Mouse (Mus musculus) hindbrain, embryonic 14.5 days (tissue): ENCODE measurements around the gene Ppp2ca. TPM values are rescaled to one million over a fixed set of nuclear protein-coding genes. Genes with fewer than 3 reads are reported as not detected.

Experiments
- ATAC-seq: fragments of 200-750 bp; cut with Nextera tagmentation; 2 replicates; pipeline ENCODE4 v1.8.0; 2017; ENCODE audit warnings: moderate number of reproducible peaks, mild to moderate bottlenecking, moderate TSS enrichment, moderate library complexity; ENCODE audit not compliant: low FRiP score
- DNase-seq: peaks from one replicate; pipeline ENCODE4 v3.0.0-alpha.2; 2015; ENCODE audit warnings: low spot score
- H3K27ac ChIP-seq: fragments of 300-500 bp; sonication (generic); 2 replicates; pipeline ENCODE4 v1.5.1; 2014; ENCODE audit warnings: mild to moderate bottlenecking, moderate library complexity
- H3K27me3 ChIP-seq: fragments of 300-500 bp; sonication (generic); 2 replicates; pipeline ENCODE4 v1.6.1; 2014; ENCODE audit warnings: mild to moderate bottlenecking, low read length, mixed read lengths; ENCODE audit not compliant: control insufficient read depth, insufficient read depth
- H3K36me3 ChIP-seq: fragments of 300-500 bp; sonication (generic); replicated peaks from 2 replicates; pipeline ENCODE4 v1.6.1; 2014; ENCODE audit not compliant: control insufficient read depth, insufficient read depth
- H3K4me1 ChIP-seq: fragments of 300-500 bp; sonication (generic); replicated peaks from 2 replicates; pipeline ENCODE4 v1.6.1; 2014; ENCODE audit warnings: antibody characterized with exemption, low read length, mixed read lengths; ENCODE audit not compliant: control insufficient read depth, insufficient read depth
- H3K4me2 ChIP-seq: fragments of 300-500 bp; sonication (generic); replicated peaks from 2 replicates; pipeline ENCODE4 v1.6.1; 2014; ENCODE audit warnings: mild to moderate bottlenecking, moderate library complexity
- H3K4me3 ChIP-seq: fragments of 300-500 bp; sonication (generic); replicated peaks from 2 replicates; pipeline ENCODE4 v1.5.1; 2014; ENCODE audit warnings: mild to moderate bottlenecking, low read length
- H3K9ac ChIP-seq: fragments of 300-500 bp; sonication (generic); 2 replicates; pipeline ENCODE4 v1.6.1; 2014
- H3K9me3 ChIP-seq: fragments of 300-500 bp; sonication (generic); 2 replicates; pipeline ENCODE4 v1.6.1; 2016; ENCODE audit warnings: low read length; ENCODE audit not compliant: control insufficient read depth
- WGBS: fragments of 180-500 bp; shearing (Covaris S2); extraction: QIAGEN DNeasy Blood & Tissue Kit; methylation state at CpG from one replicate; pipeline ENCODE4 v1.1.7; 2014; 5-methylcytosine and 5-hydroxymethylcytosine counted together
- polyA plus RNA-seq: library from polyadenylated mRNA; unstranded; fragments of >200 nt; fragmentation: Nextera tagmentation; extraction: Ambion mirVana; gene quantifications from 2 replicates; pipeline ENCODE4 v1.2.1, GENCODE M21; 2014

The Ppp2ca gene
- 165 and 180 TPM in 2 replicates for polyA plus RNA-seq

- Histone ChIP-seq H3K9me3 (no peaks in the 10 kb centered on the region), H3K27ac (peak within 1 kb of the TSS; percentile 100), H3K9ac (peak within 1 kb of the TSS; percentile 99), H3K4me2 (peak within 1 kb of the TSS; percentile 97), H3K4me3 (peak within 1 kb of the TSS; percentile 99), H3K36me3 (no peaks in the 10 kb centered on the region), H3K27me3 (no peaks in the 10 kb centered on the region), H3K4me1 (peaks cover 37% of the 10 kb centered on the region)
- peak; percentile 97 for ATAC-seq
- DNase-seq = peak; percentile 98
- WGBS = under 1% methylated on average over 53 of the region's 53 CpGs
These were observed at the start of gene Ppp2ca for GRCm38 (mm10) chr11:52098398-52098946. TSS of gene Ppp2ca (plus strand) at chr11:52098681.

- Histone ChIP-seq H3K9ac (no peak overlapping the region), H3K27me3 (no peaks in the 10 kb centered on the region), H3K36me3 (no peaks in the 10 kb centered on the region), H3K4me1 (0 out of 2 replicates have a peak, but pooled peaks cover 5% of the 10 kb centered on the region), H3K27ac (no peak overlapping the region), H3K9me3 (no peaks in the 10 kb centered on the region), H3K4me3 (no peak overlapping the region), H3K4me2 (no peak overlapping the region)
- DNase-seq = no peak
- WGBS = 83% methylated on average over 6 of the region's 6 CpGs
- no peak for ATAC-seq
These were observed 45.1 kb upstream of the Ppp2ca start for GRCm38 (mm10) chr11:52053371-52053770.

- Histone ChIP-seq H3K4me3 (no peak overlapping the region), H3K4me2 (no peak overlapping the region), H3K9ac (no peak overlapping the region), H3K27ac (no peak overlapping the region), H3K27me3 (no peaks in the 10 kb centered on the region), H3K4me1 (0 out of 2 replicates have a peak, but pooled peaks cover 5% of the 10 kb centered on the region), H3K36me3 (no peaks in the 10 kb centered on the region), H3K9me3 (no peaks in the 10 kb centered on the region)
- WGBS = 87% methylated on average over 3 of the region's 3 CpGs
- DNase-seq (no peak), ATAC-seq (no peak)
These were observed 43.8 kb upstream of the Ppp2ca start for GRCm38 (mm10) chr11:52054728-52055127.

- H3K9me3 ChIP-seq = no peaks in the 10 kb centered on the region
- WGBS = 91% methylated on average over 5 of the region's 5 CpGs
These were observed 42.3 kb upstream of the Ppp2ca start for GRCm38 (mm10) chr11:52056198-52056597.

GRCm38 (mm10) chr11:52059001-52059400 is 39.5 kb upstream of the Ppp2ca start:
- H3K4me2 ChIP-seq = no peak overlapping the region
- no peak overlapping the region for H3K4me3 ChIP-seq
- 74% methylated on average over 5 of the region's 5 CpGs for WGBS
- ATAC-seq (no peak), DNase-seq (no peak)
- H3K4me1 ChIP-seq = 0 out of 2 replicates have a peak, but pooled peaks cover 5% of the 10 kb centered on the region
- H3K36me3 ChIP-seq = no peaks in the 10 kb centered on the region
- no peaks in the 10 kb centered on the region for H3K27me3 ChIP-seq
- no peak overlapping the region for H3K27ac ChIP-seq
- no peaks in the 10 kb centered on the region for H3K9me3 ChIP-seq
- H3K9ac ChIP-seq = no peak overlapping the region

More at GRCm38 (mm10) chr11:52056198-52056597, 42.3 kb upstream of the Ppp2ca start:
- Histone ChIP-seq H3K36me3 (no peaks in the 10 kb centered on the region), H3K27ac (no peak overlapping the region), H3K4me2 (no peak overlapping the region), H3K27me3 (no peaks in the 10 kb centered on the region), H3K4me1 (0 out of 2 replicates have a peak, but pooled peaks cover 5% of the 10 kb centered on the region), H3K4me3 (no peak overlapping the region), H3K9ac (no peak overlapping the region)
- DNase-seq (no peak), ATAC-seq (no peak)

- DNase-seq (no peak), ATAC-seq (no peak)
- H3K27me3 ChIP-seq = no peaks in the 10 kb centered on the region
- 95% methylated on average over 4 of the region's 4 CpGs for WGBS
- H3K4me1 ChIP-seq = 0 out of 2 replicates have a peak, but pooled peaks cover 5% of the 10 kb centered on the region
- H3K9me3 ChIP-seq = no peaks in the 10 kb centered on the region
- H3K9ac ChIP-seq = no peak overlapping the region
- H3K36me3 ChIP-seq = no peaks in the 10 kb centered on the region
- H3K27ac ChIP-seq = no peak overlapping the region
- no peak overlapping the region for H3K4me2 ChIP-seq
- H3K4me3 ChIP-seq = no peak overlapping the region
These were observed 38.2 kb upstream of the Ppp2ca start for GRCm38 (mm10) chr11:52060315-52060714.

- 96% methylated on average over 5 of the region's 5 CpGs for WGBS
- Histone ChIP-seq H3K9me3 (no peaks in the 10 kb centered on the region), H3K36me3 (no peaks in the 10 kb centered on the region), H3K4me1 (no peaks in the 10 kb centered on the region), H3K27me3 (no peaks in the 10 kb centered on the region), H3K27ac (no peak overlapping the region), H3K4me2 (no peak overlapping the region), H3K4me3 (no peak overlapping the region), H3K9ac (no peak overlapping the region)
- no peak for DNase-seq
- no peak for ATAC-seq
These were observed 36.1 kb upstream of the Ppp2ca start for GRCm38 (mm10) chr11:52062406-52062805.

- Histone ChIP-seq H3K36me3 (no peaks in the 10 kb centered on the region), H3K27me3 (no peaks in the 10 kb centered on the region), H3K4me3 (no peak overlapping the region), H3K9ac (no peak overlapping the region), H3K4me2 (no peak overlapping the region), H3K27ac (no peak overlapping the region), H3K9me3 (no peaks in the 10 kb centered on the region), H3K4me1 (no peaks in the 10 kb centered on the region)
- DNase-seq = no peak
- WGBS = 45% methylated on average over 3 of the region's 3 CpGs
- ATAC-seq = no peak
These were observed 34.1 kb upstream of the Ppp2ca start for GRCm38 (mm10) chr11:52064398-52064797.

GRCm38 (mm10) chr11:52065841-52066240 is 32.6 kb upstream of the Ppp2ca start:
- H3K27me3 ChIP-seq = no peaks in the 10 kb centered on the region

GRCm38 (mm10) chr11:52071768-52072167 is 26.7 kb upstream of the Ppp2ca start:
- DNase-seq (no peak), ATAC-seq (no peak)
- H3K27me3 ChIP-seq = no peaks in the 10 kb centered on the region
- no peak overlapping the region for H3K4me2 ChIP-seq
- H3K9ac ChIP-seq = no peak overlapping the region
- H3K27ac ChIP-seq = no peak overlapping the region
- H3K36me3 ChIP-seq = no peaks in the 10 kb centered on the region
- H3K4me3 ChIP-seq = no peak overlapping the region
- 89% methylated on average over 10 of the region's 10 CpGs for WGBS
- no peaks in the 10 kb centered on the region for H3K9me3 ChIP-seq
- no peaks in the 10 kb centered on the region for H3K4me1 ChIP-seq

More at GRCm38 (mm10) chr11:52065841-52066240, 32.6 kb upstream of the Ppp2ca start:
- Histone ChIP-seq H3K27ac (no peak overlapping the region), H3K4me3 (no peak overlapping the region), H3K4me1 (no peaks in the 10 kb centered on the region), H3K36me3 (no peaks in the 10 kb centered on the region), H3K9me3 (no peaks in the 10 kb centered on the region), H3K9ac (no peak overlapping the region), H3K4me2 (no peak overlapping the region)
- DNase-seq (no peak), ATAC-seq (no peak)
- 7% methylated on average over 5 of the region's 5 CpGs for WGBS
